ENCODE assay signal across 15 mouse cellular contexts in genomic region chr16:64883896-64884295, GRCm38 (mm10). TPM values are rescaled to one million over a fixed set of nuclear protein-coding genes. Genes with fewer than 3 reads are reported as not detected.
DNase-seq lines count a peak whose midpoint lies in the region; ATAC-seq and TF ChIP-seq lines count a peak whose summit lies in the region.
"Had no signal": no experiment of that assay in that cellular context is flagged by ENCODE, and none has a peak within 500 bp of the region (broad histone marks: within the 10 kb centered on the region; RNA-seq: fewer than 3 reads in every experiment).

No protein-coding gene starts in this region.

- H3K4me1 ChIP-seq in lung, embryonic 14.5 days (ENCODE audit: insufficient read depth), result 0 out of 2 replicates have a peak, but pooled peaks cover 3% of the 10 kb centered on the region
- peaks cover 3% of the 10 kb centered on the region; the same call in 1 of the 2 replicates for H3K4me1 ChIP-seq in lung, postnatal 0 days (ENCODE audit: insufficient read depth, low read depth, low read length)
- 0 out of 2 replicates have a peak, but pooled peaks cover 2% of the 10 kb centered on the region for H3K4me1 ChIP-seq in liver, embryonic 11.5 days (replicated peaks; ENCODE audit: control insufficient read depth, insufficient read depth, low read length)

- H3K4me2 ChIP-seq in lung, embryonic 14.5 days, result 0 out of 2 replicates have a peak overlapping the region, but pooled peaks have one; percentile 10
- no peak overlapping the region for H3K4me2 ChIP-seq in lung, postnatal 0 days (replicated peaks; ENCODE audit: low read depth, low read length)
- H3K4me2 ChIP-seq in liver, embryonic 11.5 days, result no peak overlapping the region
- H3K4me2 ChIP-seq: embryonic facial prominence, embryonic 13.5 days; forebrain, embryonic 13.5 days; hindbrain, embryonic 14.5 days had no signal

- intact Hi-C loops in heart, postnatal 25 days (cut with DNase I), result no loop called here

- WGBS in lung, embryonic 14.5 days, result 39% methylated on average over 5 of the region's 5 CpGs
- 30% methylated on average over 5 of the region's 5 CpGs for WGBS in lung, postnatal 0 days
- 40% methylated on average over 5 of the region's 5 CpGs for WGBS in liver, embryonic 11.5 days

- peaks cover 1% of the 10 kb centered on the region; the same call in 1 of the 2 replicates for H3K9me3 ChIP-seq in lung, embryonic 14.5 days (ENCODE audit: low read depth, low read length)
- no peaks in the 10 kb centered on the region for H3K9me3 ChIP-seq in lung, postnatal 0 days (ENCODE audit: low read length)
- H3K9me3 ChIP-seq in liver, embryonic 11.5 days (ENCODE audit: control insufficient read depth, low read length), result no peaks in the 10 kb centered on the region
- H3K9me3 ChIP-seq: embryonic facial prominence, embryonic 13.5 days had no signal

- no peak for TF ChIP-seq CTCF in lung, embryonic 14.5 days (IDR thresholded peaks at IDR 0.05; ENCODE audit: low read depth)
- TF ChIP-seq CTCF in lung, postnatal 0 days (IDR thresholded peaks at IDR 0.05), result no peak

- H3K4me3 ChIP-seq in lung, embryonic 14.5 days (ENCODE audit: low read depth, low read length), result no peak overlapping the region
- H3K4me3 ChIP-seq in lung, postnatal 0 days (ENCODE audit: low read depth, low read length), result no peak overlapping the region
- no peak overlapping the region for H3K4me3 ChIP-seq in liver, embryonic 11.5 days (ENCODE audit: low read depth, low read length)
- H3K4me3 ChIP-seq: embryonic facial prominence, embryonic 13.5 days; forebrain, embryonic 13.5 days had no signal

- H3K36me3 ChIP-seq in lung, embryonic 14.5 days (ENCODE audit: insufficient read depth), result no peaks in the 10 kb centered on the region
- H3K36me3 ChIP-seq in lung, postnatal 0 days (ENCODE audit: insufficient read depth, low read length), result no peaks in the 10 kb centered on the region
- H3K36me3 ChIP-seq in liver, embryonic 11.5 days (ENCODE audit: control insufficient read depth, insufficient read depth, low read length), result no peaks in the 10 kb centered on the region
- H3K36me3 ChIP-seq: embryonic facial prominence, embryonic 13.5 days had no signal

- no peak overlapping the region for H3K9ac ChIP-seq in lung, embryonic 14.5 days
- H3K9ac ChIP-seq in lung, postnatal 0 days (replicated peaks; ENCODE audit: low read depth), result no peak overlapping the region
- H3K9ac ChIP-seq in liver, embryonic 11.5 days (ENCODE audit: low read depth, low read length), result no peak overlapping the region
- H3K9ac ChIP-seq: embryonic facial prominence, embryonic 13.5 days; forebrain, embryonic 13.5 days; hindbrain, embryonic 14.5 days had no signal

- no peak for TF ChIP-seq EP300 in lung, postnatal 0 days (IDR thresholded peaks at IDR 0.05)

- ATAC-seq in lung, embryonic 14.5 days (ENCODE audit: insufficient read depth), result 0 out of 2 replicates have a peak, but pooled peaks have one; percentile 49
- ATAC-seq in lung, postnatal 0 days, result no peak
- ATAC-seq in neutrophil, adult 5-6 weeks (ENCODE audit: extremely low read depth, insufficient number of reproducible peaks, low FRiP score, poor library complexity, severe bottlenecking), result peak; percentile 88
- ATAC-seq in liver, embryonic 11.5 days (replicated peaks; ENCODE audit: low FRiP score), result no peak
- ATAC-seq: forebrain, embryonic 13.5 days had no signal

- no peak overlapping the region; the same call in 1 of the 2 replicates for H3K27ac ChIP-seq in lung, embryonic 14.5 days (ENCODE audit: low read depth)
- H3K27ac ChIP-seq in lung, postnatal 0 days (ENCODE audit: low read length), result no peak overlapping the region
- H3K27ac ChIP-seq in liver, embryonic 11.5 days (ENCODE audit: low read depth, low read length), result no peak overlapping the region
- H3K27ac ChIP-seq: embryonic facial prominence, embryonic 13.5 days; forebrain, embryonic 13.5 days; hindbrain, embryonic 14.5 days had no signal

- no peaks in the 10 kb centered on the region for H3K27me3 ChIP-seq in lung, embryonic 14.5 days (ENCODE audit: insufficient read depth, low read length)
- no peaks in the 10 kb centered on the region for H3K27me3 ChIP-seq in lung, postnatal 0 days (replicated peaks; ENCODE audit: insufficient read depth, low read length)
- no peaks in the 10 kb centered on the region for H3K27me3 ChIP-seq in liver, embryonic 11.5 days (replicated peaks; ENCODE audit: control insufficient read depth, insufficient read depth, low read length)
- H3K27me3 ChIP-seq: embryonic facial prominence, embryonic 13.5 days; forebrain, embryonic 13.5 days had no signal

- DNase-seq in heart, adult 11 months, result peak; percentile 28
- DNase-seq in heart, postnatal 25 days (ENCODE audit: low spot score), result no peak
- DNase-seq in lung, embryonic 14.5 days, result no peak
- no peak for DNase-seq in lung, postnatal 0 days (ENCODE audit: low spot score)
- peak; percentile 19 for DNase-seq in adrenal gland, postnatal 14 days
- no peak for DNase-seq in embryo, embryonic 11 days
- DNase-seq in liver, embryonic 11.5 days (ENCODE audit: low spot score), result no peak
- DNase-seq: cerebellum, adult 9-11 months; gastrocnemius, postnatal 25 days; lung, postnatal 14 days; thymus, adult 2 months had no signal

RNA-seq across cellular contexts. Expression of gene Cggbp1, which starts 32.1 kb away (rescaled TPM):
- 10 to 100 TPM; 38.2 to 44.0 TPM for total RNA-seq in heart, postnatal 25 days (2021)
- 114 TPM in 2 replicates for polyA plus RNA-seq in lung, embryonic 14.5 days (2014; fragmentation: Nextera tagmentation; extraction: Ambion mirVana)
- 45.8 and 53.6 TPM in 2 replicates for polyA plus RNA-seq in lung, postnatal 0 days (2015; fragmentation: Nextera tagmentation; extraction: Ambion mirVana)
- 126 and 131 TPM in 2 replicates for total RNA-seq in adrenal gland, postnatal 14 days (2021)
- total RNA-seq in neutrophil, adult 5-6 weeks (2017), result 102 and 103 TPM in 2 replicates
- 58.3 and 67.7 TPM in 2 replicates for polyA plus RNA-seq in liver, embryonic 11.5 days (2014; fragmentation: Nextera tagmentation; extraction: Ambion mirVana)

RNA-seq across cellular contexts. Expression of gene Zfp654, which starts 32.4 kb away (rescaled TPM):
- 1 to 10 TPM; 8.8 to 9.9 TPM for total RNA-seq in heart, postnatal 25 days (2021)
- polyA plus RNA-seq in lung, embryonic 14.5 days (2014; fragmentation: Nextera tagmentation; extraction: Ambion mirVana), result 7.5 and 8.0 TPM in 2 replicates
- polyA plus RNA-seq in lung, postnatal 0 days (2015; fragmentation: Nextera tagmentation; extraction: Ambion mirVana), result 3.7 and 4.1 TPM in 2 replicates
- 19.3 and 20.3 TPM in 2 replicates for total RNA-seq in adrenal gland, postnatal 14 days (2021)
- total RNA-seq in neutrophil, adult 5-6 weeks (2017), result 19.4 and 21.5 TPM in 2 replicates
- polyA plus RNA-seq in liver, embryonic 11.5 days (2014; fragmentation: Nextera tagmentation; extraction: Ambion mirVana), result 7.3 and 7.8 TPM in 2 replicates

Comparison
In these comparisons a context has a peak if more than half of its experiments do, and no peak if none do; other contexts are left out.
1. DNase-seq: peak in heart, adult 11 months (single experiment) and adrenal gland, postnatal 14 days (single experiment); none in heart, postnatal 25 days (single experiment), lung, embryonic 14.5 days (single experiment), lung, postnatal 0 days (single experiment), embryo, embryonic 11 days (single experiment) and liver, embryonic 11.5 days (single experiment).
2. ATAC-seq: peak in lung, embryonic 14.5 days (single experiment) and neutrophil, adult 5-6 weeks (single experiment); none in lung, postnatal 0 days (single experiment) and liver, embryonic 11.5 days (single experiment).